ENCODE assay signal across 9 mouse cellular contexts in the genomic region with DNA sequence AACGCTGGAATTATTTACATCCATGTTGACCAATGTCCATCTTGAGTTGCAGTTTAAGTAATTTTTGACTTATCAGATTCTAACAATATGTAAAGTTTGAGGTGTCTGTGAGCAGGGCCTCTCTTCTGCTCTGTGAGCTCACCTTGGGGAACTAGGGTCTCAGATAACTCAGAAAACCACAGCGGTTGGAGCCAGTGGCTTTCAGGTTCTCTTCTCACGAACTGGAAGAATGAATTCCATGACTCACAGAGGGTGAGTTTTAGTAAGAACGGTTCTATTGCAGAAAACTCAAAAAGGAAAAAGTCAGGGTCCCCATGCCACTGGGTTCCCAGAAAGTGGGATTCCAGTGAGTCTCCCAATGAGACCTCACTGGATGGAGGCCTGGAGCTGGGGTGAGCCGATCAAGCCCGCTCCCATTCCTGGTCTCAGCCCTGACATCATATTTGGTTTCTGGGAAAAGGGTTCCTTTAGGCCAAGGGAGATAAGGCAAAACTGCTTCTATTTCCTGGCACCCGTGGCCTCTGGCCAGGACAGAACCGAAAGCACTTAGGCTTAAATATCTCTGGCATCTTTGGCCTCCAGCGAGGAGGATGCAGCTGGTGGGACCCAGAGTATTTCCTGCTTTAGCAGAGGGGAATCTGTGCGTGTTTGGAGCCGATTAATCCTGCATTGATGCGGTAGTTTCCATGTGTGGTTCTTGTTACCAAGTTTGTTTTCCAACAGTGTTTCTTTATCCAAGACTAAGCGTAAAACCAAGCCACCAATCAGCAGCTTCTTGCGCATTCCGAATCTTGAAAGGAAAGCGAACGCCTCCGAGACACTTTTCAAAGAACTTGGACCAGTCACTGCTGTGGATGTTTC.
DNase-seq lines count a peak whose midpoint lies in the region; ATAC-seq and TF ChIP-seq lines count a peak whose summit lies in the region.
"Had no signal": no experiment of that assay in that cellular context is flagged by ENCODE, and none has a peak within 500 bp of the region (broad histone marks: within the 10 kb centered on the region; RNA-seq: fewer than 3 reads in every experiment).

No protein-coding gene starts in this region.

- WGBS in thymus, adult 2 months = 11% methylated on average over 18 of the region's 18 CpGs
- 59% methylated on average over 18 of the region's 18 CpGs for WGBS in heart, embryonic 11.5 days (ENCODE audit: insufficient replicate concordance)
- whole genome bisulfite sequencing in hindbrain, embryonic 12.5 days = 82% methylated on average over 18 of the region's 18 CpGs

- ATAC-seq in heart, embryonic 11.5 days (replicated peaks; ENCODE audit: insufficient number of reproducible peaks, low FRiP score, low TSS enrichment) = no peak
- ATAC-seq in hindbrain, embryonic 12.5 days (ENCODE audit: low FRiP score) = no peak

- TF ChIP-seq POLR2A in thymus, adult 2 months (IDR thresholded peaks at IDR 0.05; ENCODE audit: control insufficient read depth, extremely low read depth, insufficient read depth, low read length, poor library complexity) = no peak

- no peaks in the 10 kb centered on the region for H3K9me3 ChIP-seq in heart, embryonic 11.5 days (replicated peaks; ENCODE audit: control insufficient read depth, low read length)
- H3K9me3 ChIP-seq in hindbrain, embryonic 12.5 days (replicated peaks) = no peaks in the 10 kb centered on the region
- H3K9me3 ChIP-seq: neural tube, embryonic 12.5 days had no signal

- DNase-seq in thymus, adult 2 months = no peak
- no peak for DNase-seq in thymus, postnatal 36 days
- peak; percentile 51 to 70 for DNase-seq in kidney, postnatal 4 days
- DNase-seq in skeletal muscle tissue, adult 2 months (ENCODE audit: low read depth, low spot score) = peak; percentile 43
- DNase-seq in right cerebral cortex, adult 2 months (ENCODE audit: low spot score in 2 of 2) = no peak
- DNase-seq in layer of hippocampus, adult 9-11 months = no peak

- no peak for TF ChIP-seq CTCF in thymus, adult 2 months (IDR thresholded peaks at IDR 0.05; ENCODE audit: borderline replicate concordance, control insufficient read depth, extremely low read depth, insufficient read depth, low read length, poor library complexity)

- peaks cover 17% of the 10 kb centered on the region for H3K4me1 ChIP-seq in thymus, adult 2 months (replicated peaks; ENCODE audit: control insufficient read depth, insufficient read depth, low read length)
- peaks cover 5% of the 10 kb centered on the region; the same call in 1 of the 2 replicates for H3K4me1 ChIP-seq in heart, embryonic 11.5 days (ENCODE audit: control insufficient read depth, insufficient read depth, low read length)
- H3K4me1 ChIP-seq in hindbrain, embryonic 12.5 days = peaks cover 12% of the 10 kb centered on the region
- H3K4me1 ChIP-seq: neural tube, embryonic 12.5 days had no signal

- H3K27me3 ChIP-seq in thymus, adult 2 months (ENCODE audit: control insufficient read depth, insufficient read depth, low read length) = no peaks in the 10 kb centered on the region
- no peaks in the 10 kb centered on the region for H3K27me3 ChIP-seq in heart, embryonic 11.5 days (ENCODE audit: control insufficient read depth, insufficient read depth, low read length)
- H3K27me3 ChIP-seq in hindbrain, embryonic 12.5 days = no peaks in the 10 kb centered on the region
- H3K27me3 ChIP-seq: neural tube, embryonic 12.5 days had no signal

- H3K4me2 ChIP-seq in heart, embryonic 11.5 days = peak overlapping the region; percentile 36
- H3K4me2 ChIP-seq in hindbrain, embryonic 12.5 days (replicated peaks) = no peak overlapping the region
- H3K4me2 ChIP-seq: neural tube, embryonic 12.5 days had no signal

- no peak overlapping the region for H3K27ac ChIP-seq in thymus, adult 2 months (ENCODE audit: control insufficient read depth, insufficient read depth, low read length)
- no peak overlapping the region for H3K27ac ChIP-seq in heart, embryonic 11.5 days (ENCODE audit: low read depth, low read length)
- no peak overlapping the region for H3K27ac ChIP-seq in hindbrain, embryonic 12.5 days
- H3K27ac ChIP-seq: neural tube, embryonic 12.5 days had no signal

- H3K36me3 ChIP-seq in thymus, adult 2 months (ENCODE audit: control insufficient read depth, insufficient read depth, low read length) = no peaks in the 10 kb centered on the region
- H3K36me3 ChIP-seq in heart, embryonic 11.5 days (ENCODE audit: control insufficient read depth, insufficient read depth, low read length) = no peaks in the 10 kb centered on the region
- no peaks in the 10 kb centered on the region for H3K36me3 ChIP-seq in hindbrain, embryonic 12.5 days
- H3K36me3 ChIP-seq: neural tube, embryonic 12.5 days had no signal

- peak overlapping the region; percentile 30; the same call in 1 of the 2 replicates for H3K9ac ChIP-seq in heart, embryonic 11.5 days (ENCODE audit: low read depth, low read length)
- H3K9ac ChIP-seq in hindbrain, embryonic 12.5 days = no peak overlapping the region
- H3K9ac ChIP-seq: neural tube, embryonic 12.5 days had no signal

- peak overlapping the region; percentile 3; the same call in 1 of the 2 replicates for H3K4me3 ChIP-seq in thymus, adult 2 months (ENCODE audit: control insufficient read depth, insufficient read depth, low read length)
- H3K4me3 ChIP-seq in heart, embryonic 11.5 days (ENCODE audit: low read depth, low read length) = no peak overlapping the region
- H3K4me3 ChIP-seq in hindbrain, embryonic 12.5 days = no peak overlapping the region
- H3K4me3 ChIP-seq: neural tube, embryonic 12.5 days had no signal

Comparison
In these comparisons a context has a peak if more than half of its experiments do, and no peak if none do; other contexts are left out.
1. DNase-seq: peak in kidney, postnatal 4 days (2 of 2) and skeletal muscle tissue, adult 2 months (single experiment); none in thymus, adult 2 months (single experiment), thymus, postnatal 36 days (0 of 2), right cerebral cortex, adult 2 months (0 of 2) and layer of hippocampus, adult 9-11 months (single experiment).